Mouse (Mus musculus) spleen, adult 2 months (tissue): ENCODE data around the gene Gm42715. TPM values are rescaled to one million over a fixed set of nuclear protein-coding genes. Genes with fewer than 3 reads are reported as not detected.

Experiments
- DNase-seq, 2 experiments: peaks; one replicate each; pipeline versions ENCODE4 v3.0.0 to v3.0.0-alpha.2; 2012 to 2021; ENCODE audit warnings: low spot score in 2 of 2, low read depth in 1 of 2
- H3K27ac ChIP-seq: fragments of 200-500 bp; 2 replicates; pipeline ENCODE4 v1.5.1; 2012; ENCODE audit warnings: low read length, inconsistent platforms; ENCODE audit not compliant: insufficient read depth
- H3K27me3 ChIP-seq: fragments of 200-500 bp; 2 replicates; pipeline ENCODE4 v1.6.1; 2012; ENCODE audit warnings: mild to moderate bottlenecking, moderate library complexity, low read length, inconsistent platforms; ENCODE audit not compliant: control insufficient read depth, insufficient read depth
- H3K36me3 ChIP-seq: fragments of 200-500 bp; 2 replicates; pipeline ENCODE4 v1.6.1; 2012; ENCODE audit warnings: mild to moderate bottlenecking, low read length, inconsistent platforms; ENCODE audit not compliant: control insufficient read depth, insufficient read depth
- H3K4me1 ChIP-seq: fragments of 200-500 bp; 2 replicates; pipeline ENCODE4 v1.6.1; 2011; ENCODE audit warnings: inconsistent platforms; ENCODE audit not compliant: control insufficient read depth, insufficient read depth, insufficient read length
- H3K4me3 ChIP-seq: fragments of 200-500 bp; 2 replicates; pipeline ENCODE4 v1.5.1; 2011; ENCODE audit warnings: mild to moderate bottlenecking, inconsistent platforms; ENCODE audit not compliant: insufficient read depth, insufficient read length; ENCODE audit errors: extremely low read depth
- CTCF ChIP-seq: fragments of 200-500 bp; IDR thresholded peaks from 2 replicates; pipeline ENCODE4 v1.5.1; 2011; ENCODE audit warnings: mild to moderate bottlenecking, inconsistent platforms; ENCODE audit not compliant: insufficient read depth, insufficient read length, insufficient replicate concordance; ENCODE audit errors: extremely low read depth
- POLR2A ChIP-seq: fragments of 200-500 bp; IDR thresholded peaks from 2 replicates; pipeline ENCODE4 v1.6.1; 2011; ENCODE audit warnings: low read depth, low read length, inconsistent platforms
- WGBS: fragments of 180-500 bp; shearing (Covaris S2); methylation state at CpG from one replicate; pipeline ENCODE4 v1.1.7; 2018; 5-methylcytosine and 5-hydroxymethylcytosine counted together
- polyA plus RNA-seq: library from polyadenylated mRNA; depleted of rRNA; stranded (reverse); fragments of >200 nt; gene quantifications from 2 replicates; pipeline ENCODE4 v1.2.3, GENCODE M21; 2012; rRNA removed

Gm42715 gene
- polyA plus RNA-seq = 12.0 and 14.6 TPM in 2 replicates

GRCm38 (mm10) chr7:127519284-127519683, at the start of gene Gm42715:
Gene Gm42715, plus strand, starts transcription at chr7:127519584.
- 94% methylated on average over 3 of the region's 3 CpGs for WGBS
- H3K36me3 ChIP-seq = peaks cover 50% of the 10 kb centered on the region

DNA sequence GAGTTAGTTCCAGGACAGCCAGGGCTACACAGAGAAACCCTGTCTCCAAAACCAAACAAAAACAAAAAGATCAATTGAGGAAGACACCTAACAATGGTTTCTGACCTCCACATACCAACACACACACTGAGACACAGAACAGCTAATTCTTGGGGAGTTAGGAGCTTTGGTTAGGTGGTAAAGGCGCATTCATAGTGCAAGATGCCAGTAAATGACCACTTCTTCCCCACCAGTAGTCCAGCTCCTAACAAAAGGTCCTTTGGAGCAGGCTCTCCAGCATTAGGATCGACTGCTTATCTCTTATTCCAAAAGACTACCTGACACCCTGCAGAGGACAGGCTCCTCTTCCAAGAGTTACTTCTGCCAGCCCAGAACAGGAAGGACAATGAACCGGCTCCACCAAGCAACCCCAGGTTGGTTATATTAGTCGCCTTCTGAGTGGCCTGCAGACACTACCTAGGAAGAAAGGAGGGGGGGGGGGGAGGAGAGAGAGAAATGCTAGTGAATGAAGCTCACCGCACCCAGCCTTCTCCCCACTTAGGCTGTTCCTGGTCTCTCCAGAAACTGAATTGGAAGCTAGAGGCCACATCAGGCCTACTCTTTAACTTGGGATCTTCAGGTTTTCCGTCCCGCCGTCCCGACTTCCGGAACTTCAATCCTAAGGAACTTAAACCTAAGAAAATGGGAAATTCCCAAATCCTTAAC, 49.2 kb upstream of the Gm42715 start:
- Histone ChIP-seq H3K4me3 (peak overlapping the region; percentile 88), H3K4me1 (peaks cover 7% of the 10 kb centered on the region; the same call in 1 of the 2 replicates), H3K27ac (peak overlapping the region; percentile 13), H3K27me3 (no peaks in the 10 kb centered on the region), H3K36me3 (peaks cover 20% of the 10 kb centered on the region)
- TF ChIP-seq POLR2A = no peak
- no peak for TF ChIP-seq CTCF
- DNase-seq = no peak
- 10% methylated on average over 10 of the region's 10 CpGs for WGBS

More at GRCm38 (mm10) chr7:127519284-127519683, at the start of gene Gm42715:
- TF ChIP-seq CTCF (no peak), POLR2A (no peak)
- Histone ChIP-seq H3K27ac (no peak within 1 kb of the TSS), H3K4me1 (no peaks in the 10 kb centered on the region), H3K4me3 (no peak within 1 kb of the TSS), H3K27me3 (no peaks in the 10 kb centered on the region)
- DNase-seq = no peak

DNA sequence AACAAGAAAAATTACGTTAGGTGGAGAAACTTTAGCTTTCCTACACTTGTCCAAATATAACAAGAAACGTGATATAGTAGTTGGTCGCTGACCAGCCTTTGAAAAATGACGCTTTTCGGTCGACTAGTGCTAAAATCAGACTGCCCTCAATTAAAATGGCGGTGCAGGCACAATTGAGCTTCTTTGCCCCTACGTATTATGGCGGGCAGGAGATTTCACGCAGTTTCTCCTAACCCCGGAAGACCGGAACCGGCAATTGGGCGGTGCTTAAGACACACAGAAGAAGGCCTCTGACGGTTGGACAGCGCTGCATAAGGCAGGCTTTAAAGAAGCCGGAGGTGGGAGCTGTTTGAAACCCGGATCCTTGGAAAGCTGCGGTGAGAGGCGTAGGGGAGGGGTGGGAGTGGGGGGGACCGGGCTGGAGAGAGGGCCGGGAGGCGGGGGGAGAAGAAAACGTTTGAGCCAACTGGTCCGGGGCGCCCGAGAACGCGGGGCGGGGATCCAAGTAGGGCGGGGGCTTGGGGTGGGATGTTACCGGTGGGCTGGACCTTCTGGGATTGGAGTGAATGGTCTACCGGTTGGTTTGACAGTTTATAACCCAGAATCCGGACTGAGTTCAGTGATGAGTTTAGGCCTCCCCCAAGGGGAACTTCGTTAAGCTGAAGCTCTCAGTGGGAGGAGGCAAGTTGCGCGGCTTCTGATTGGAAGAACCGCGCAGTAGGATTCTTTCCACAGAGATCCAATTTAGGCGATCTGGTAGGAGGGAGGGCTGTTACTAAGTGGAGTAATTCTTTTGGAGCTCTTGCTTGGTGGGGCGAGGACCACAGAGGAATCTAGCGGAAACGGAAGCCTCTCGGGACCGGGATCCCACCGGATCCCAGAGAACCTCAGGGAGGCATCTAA, 48.4 kb upstream of the Gm42715 start:
- no peaks in the 10 kb centered on the region for H3K27me3 ChIP-seq
- H3K4me1 ChIP-seq = peaks cover 7% of the 10 kb centered on the region; the same call in 1 of the 2 replicates
- TF ChIP-seq CTCF (no peak), POLR2A (peak; percentile 34; the same call in 1 of the 2 replicates)
- H3K4me3 ChIP-seq = peak overlapping the region; percentile 88
- DNase-seq = peak; percentile 89 to 92
- under 1% methylated on average over 46 of the region's 46 CpGs for WGBS
- peak overlapping the region; percentile 90 for H3K27ac ChIP-seq
- peaks cover 28% of the 10 kb centered on the region for H3K36me3 ChIP-seq

DNA sequence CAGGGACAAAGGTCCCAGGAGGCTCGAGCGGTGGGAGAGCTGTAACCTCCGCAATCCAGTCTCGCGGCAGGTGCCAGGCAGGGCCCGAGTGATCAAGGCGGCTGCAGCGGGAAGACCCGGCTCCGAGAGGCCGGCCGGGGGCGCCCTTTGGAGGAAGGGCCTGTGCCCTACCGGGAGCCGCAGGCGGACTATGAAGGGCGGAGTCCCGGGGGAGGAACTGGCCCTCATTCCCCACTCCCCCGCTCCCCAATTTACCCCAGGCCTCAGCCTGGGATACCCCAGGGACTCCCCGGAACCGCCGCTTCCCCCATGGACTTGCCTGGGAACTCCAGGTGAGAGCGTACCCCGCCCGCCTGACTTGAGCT, 47.8 kb upstream of the Gm42715 start:
- under 1% methylated on average over 24 of the region's 25 CpGs for WGBS
- peak overlapping the region; percentile 88 for H3K4me3 ChIP-seq
- H3K36me3 ChIP-seq = peaks cover 32% of the 10 kb centered on the region
- H3K27me3 ChIP-seq = no peaks in the 10 kb centered on the region
- peak overlapping the region; percentile 90 for H3K27ac ChIP-seq
- peaks cover 7% of the 10 kb centered on the region; the same call in 1 of the 2 replicates for H3K4me1 ChIP-seq
- TF ChIP-seq POLR2A (no peak), CTCF (no peak)
- peak in 1 of 2 experiments; percentile 51 for DNase-seq

DNA sequence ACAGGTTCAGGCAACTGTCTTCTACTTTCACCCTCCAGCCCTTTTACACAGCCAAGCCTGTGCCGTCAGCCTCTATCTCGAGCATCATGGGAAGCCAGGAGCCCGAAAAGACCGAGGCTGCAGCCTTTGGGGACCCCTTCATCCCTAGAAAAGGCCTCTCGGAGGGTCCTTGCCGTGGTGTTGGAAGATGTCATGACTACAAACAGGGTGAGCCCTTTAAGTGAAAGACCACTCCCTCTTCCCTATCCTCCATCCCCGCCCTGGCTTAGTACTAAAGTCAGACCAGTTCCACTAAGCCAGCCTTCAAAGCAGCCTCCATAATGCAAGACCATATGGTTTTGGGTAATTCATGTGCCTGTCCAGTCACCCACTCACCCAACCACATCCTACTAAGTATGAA, 47.3 kb upstream of the Gm42715 start:
- DNase-seq = no peak
- peaks cover 7% of the 10 kb centered on the region; the same call in 1 of the 2 replicates for H3K4me1 ChIP-seq
- TF ChIP-seq POLR2A = no peak
- no peak for TF ChIP-seq CTCF
- 20% methylated on average over 7 of the region's 7 CpGs for WGBS
- peaks cover 31% of the 10 kb centered on the region for H3K36me3 ChIP-seq
- peak overlapping the region; percentile 90 for H3K27ac ChIP-seq
- no peaks in the 10 kb centered on the region for H3K27me3 ChIP-seq
- H3K4me3 ChIP-seq = peak overlapping the region; percentile 88

GRCm38 (mm10) chr7:127473705-127474104, 45.7 kb upstream of the Gm42715 start:
- Histone ChIP-seq H3K27me3 (no peaks in the 10 kb centered on the region), H3K4me3 (no peak overlapping the region), H3K27ac (no peak overlapping the region), H3K4me1 (peaks cover 7% of the 10 kb centered on the region; the same call in 1 of the 2 replicates), H3K36me3 (peaks cover 29% of the 10 kb centered on the region)
- WGBS = 95% methylated on average over 5 of the region's 5 CpGs
- TF ChIP-seq POLR2A (no peak), CTCF (no peak)
- no peak for DNase-seq
